Mouse (Mus musculus) heart, adult 8-10 months (tissue): ENCODE results near the gene Vsnl1. TPM values are rescaled to one million over a fixed set of nuclear protein-coding genes. Genes with fewer than 3 reads are reported as not detected.

Experiments
- DNase-seq: peaks from one replicate; pipeline ENCODE4 v3.0.0; 2022; ENCODE audit warnings: low spot score
- microRNA-seq: library from miRNA; unstranded; fragments of <30 nt; microRNA quantifications from one replicate; pipeline ENCODE4 v1.2.0, GENCODE M21; 2022
- total RNA-seq, 4 experiments: library from RNA; stranded (reverse); gene quantifications; 2 replicates each; pipeline ENCODE4 v1.2.4; 2022

Vsnl1 gene
- total RNA-seq, 4 experiments from 2014 or later = 0.26 to 1.2 (median 0.78) TPM

GRCm38 (mm10) chr12:11279886-11280285 lies 156.5 kb downstream of the Vsnl1 start:
- no peak for DNase-seq

DNA sequence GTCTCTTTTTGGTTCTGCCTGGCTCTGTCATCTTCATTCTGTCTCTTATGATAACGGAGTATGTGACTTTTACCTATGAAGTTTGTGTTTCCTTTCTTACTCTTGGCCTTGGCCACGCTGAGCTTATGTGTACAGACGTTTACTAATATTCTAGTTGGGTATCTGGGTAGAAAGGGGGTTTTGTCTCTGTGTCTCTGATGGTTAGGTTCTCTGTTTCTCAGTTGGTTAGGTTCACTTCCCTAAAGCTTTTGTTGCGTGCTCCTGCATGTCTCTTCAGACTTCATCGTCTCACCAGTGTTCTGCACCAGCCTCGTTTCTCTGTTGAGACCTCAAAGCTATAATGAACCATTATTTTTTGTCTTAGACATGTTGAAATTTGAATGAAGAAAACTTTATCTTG lies 159.2 kb downstream of the Vsnl1 start:
- DNase-seq = no peak

DNA sequence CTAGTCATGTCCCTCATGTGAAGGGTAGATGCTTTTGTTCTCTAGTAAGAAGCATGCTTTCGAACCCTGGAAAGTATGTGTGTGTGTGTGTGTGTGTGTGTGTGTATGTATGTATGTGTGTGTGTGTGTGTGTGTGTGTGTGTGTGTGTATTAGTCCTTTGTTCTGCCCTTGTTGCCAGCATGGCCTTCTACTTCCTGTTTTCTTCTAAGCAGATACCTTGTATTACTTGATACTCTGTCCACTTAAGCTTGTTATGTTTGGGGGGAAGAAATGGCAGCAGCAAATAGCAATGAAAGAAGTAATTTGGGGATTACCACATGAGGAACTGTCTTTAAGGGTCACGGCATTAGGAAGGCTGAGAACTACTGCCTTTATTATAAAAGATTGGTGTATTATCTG lies 159.8 kb downstream of the Vsnl1 start:
- DNase-seq = no peak

Small RNA genes within 50 kb of the gene (microRNA-seq; reads per million reads assigned to microRNA genes)
- gene Mir7675 = not detected

Other genes with a start within 250 kb of the Vsnl1 start
- not detected for gene Msgn1, start 227.6 kb downstream of the Vsnl1 start, total RNA-seq
- gene Gen1, start 170.8 kb downstream of the Vsnl1 start, total RNA-seq = 1 to 10 TPM in 1 of 4 experiments, under 1 TPM in 3; 0.38 to 2.0 (median 0.62) TPM
- 10 to 100 TPM; 31.8 to 42.7 (median 35.9) TPM for gene Smc6, start 170.7 kb downstream of the Vsnl1 start, total RNA-seq
- not detected for gene Rad51ap2, start 19.5 kb upstream of the Vsnl1 start, total RNA-seq